Mouse (Mus musculus) thymus, postnatal 4 days (tissue): ENCODE measurements around the gene A030005K14Rik.

Experiments used
- DNase-seq: peaks from one replicate; pipeline ENCODE4 v3.0.0; 2021

The A030005K14Rik gene

GRCm38 (mm10) chr1:83034509-83034908 lies 24.7 kb downstream of the A030005K14Rik start:
- no peak for DNase-seq

GRCm38 (mm10) chr1:83032508-83032907 lies 26.7 kb downstream of the A030005K14Rik start:
- DNase-seq: no peak

GRCm38 (mm10) chr1:83031950-83032349 lies 27.2 kb downstream of the A030005K14Rik start:
- DNase-seq: no peak

GRCm38 (mm10) chr1:83016556-83016955 lies 42.6 kb downstream of the A030005K14Rik start:
- no peak for DNase-seq

GRCm38 (mm10) chr1:83015329-83015879 lies 43.8 kb downstream of the A030005K14Rik start:
- DNase-seq: no peak

GRCm38 (mm10) chr1:83014477-83014876 lies 44.7 kb downstream of the A030005K14Rik start:
- DNase-seq: no peak
